Mouse (Mus musculus) left cerebral cortex, postnatal 4 days (tissue): ENCODE measurements at regions not wholly inside any gene's neighbourhood (a gene's known extent, or its start where the extent isn't known, plus 50 kb on each side); places are given as distances from the start of the nearest gene placed in this dataset.
"Not testable (repeated sequence)": the region's sequence is repeated elsewhere in the genome, so short reads cannot be mapped to it uniquely, and the experiment has no call there.

ENCODE experiments used
- DNase-seq: peaks from one replicate; pipeline ENCODE4 v3.0.0-alpha.2; 2022
- intact Hi-C: fragments of 180-260 bp; cut with DNase I; formaldehyde crosslinking; loops from one replicate; pipeline ENCODE4 v1.15.1; 2025

GRCm38 (mm10) chr10:37724994-37725393 is 586.3 kb upstream of the Marcks start:
- intact Hi-C loops = not testable (repeated sequence)

GRCm38 (mm10) chr10:37720748-37721147 is 582.0 kb upstream of the Marcks start:
- intact Hi-C loops = no loop called here

More at GRCm38 (mm10) chr10:37724994-37725393, 586.3 kb upstream of the Marcks start:
- not testable (repeated sequence) for DNase-seq

GRCm38 (mm10) chr10:37716946-37717345 is 578.2 kb upstream of the Marcks start:
- DNase-seq = no peak
- intact Hi-C loops = no loop called here

More at GRCm38 (mm10) chr10:37720748-37721147, 582.0 kb upstream of the Marcks start:
- DNase-seq = no peak

GRCm38 (mm10) chr10:37711459-37711858 is 572.7 kb upstream of the Marcks start:
- DNase-seq = no peak
- intact Hi-C loops = no loop called here

GRCm38 (mm10) chr10:37694041-37694690 is 555.4 kb upstream of the Marcks start:
- no peak for DNase-seq
- intact Hi-C loops = no loop called here

- intact Hi-C loops = no loop called here
- no peak for DNase-seq
Observed at GRCm38 (mm10) chr10:37692851-37693250, 554.1 kb upstream of the Marcks start.

GRCm38 (mm10) chr10:37691939-37692338 is 553.2 kb upstream of the Marcks start:
- intact Hi-C loops = no loop called here
- peak; percentile 75 for DNase-seq

- intact Hi-C loops = no loop called here
- peak; percentile 25 for DNase-seq
Observed at GRCm38 (mm10) chr10:37683101-37683500, 544.4 kb upstream of the Marcks start.

- intact Hi-C loops = no loop called here
- no peak for DNase-seq
Observed at GRCm38 (mm10) chr10:37680601-37681000, 541.9 kb upstream of the Marcks start.

- intact Hi-C loops = no loop called here
- no peak for DNase-seq
Observed at GRCm38 (mm10) chr10:37677826-37678225, 539.1 kb upstream of the Marcks start.

GRCm38 (mm10) chr10:37668827-37669226 is 530.1 kb upstream of the Marcks start:
- no peak for DNase-seq
- intact Hi-C loops = no loop called here

GRCm38 (mm10) chr10:37667031-37667745 is 528.5 kb upstream of the Marcks start:
- intact Hi-C loops = no loop called here
- DNase-seq = no peak

GRCm38 (mm10) chr10:37666535-37666934 is 527.8 kb upstream of the Marcks start:
- intact Hi-C loops = no loop called here

GRCm38 (mm10) chr10:37637001-37637562 is 498.4 kb upstream of the Marcks start:
- DNase-seq = peak; percentile 15
- intact Hi-C loops = no loop called here

More at GRCm38 (mm10) chr10:37666535-37666934, 527.8 kb upstream of the Marcks start:
- DNase-seq = no peak

- intact Hi-C loops = no loop called here
- no peak for DNase-seq
Observed at GRCm38 (mm10) chr10:37636421-37636820, 497.7 kb upstream of the Marcks start.

- DNase-seq = no peak
- intact Hi-C loops = no loop called here
Observed at GRCm38 (mm10) chr10:37630403-37630802, 491.7 kb upstream of the Marcks start.

- DNase-seq = no peak
- intact Hi-C loops = no loop called here
Observed at GRCm38 (mm10) chr10:37627900-37628299, 489.2 kb upstream of the Marcks start.

- intact Hi-C loops = no loop called here
Observed at GRCm38 (mm10) chr10:37626758-37627201, 488.1 kb upstream of the Marcks start.

GRCm38 (mm10) chr10:37625972-37626757 is 487.4 kb upstream of the Marcks start:
- intact Hi-C loops = no loop called here
- DNase-seq = no peak

More at GRCm38 (mm10) chr10:37626758-37627201, 488.1 kb upstream of the Marcks start:
- peak; percentile 33 for DNase-seq

GRCm38 (mm10) chr10:37623041-37623440 is 484.3 kb upstream of the Marcks start:
- no peak for DNase-seq
- intact Hi-C loops = no loop called here

- intact Hi-C loops = no loop called here
- no peak for DNase-seq
Observed at GRCm38 (mm10) chr10:37618606-37619005, 479.9 kb upstream of the Marcks start.
